Mouse (Mus musculus) kidney, postnatal 25 days (tissue): Measurements from ENCODE around the gene Mif.
A peak's percentile ranks its signal among the peaks of the same experiment; 100 is the strongest.
"Not testable (repeated sequence)": the region's sequence is repeated elsewhere in the genome, so short reads cannot be mapped to it uniquely, and the experiment has no call there.

Experiments used
- DNase-seq, 2 experiments: peaks; one replicate each; pipeline ENCODE4 v3.0.0; 2021; ENCODE audit warnings: mixed read lengths in 2 of 2

The Mif gene

DNA sequence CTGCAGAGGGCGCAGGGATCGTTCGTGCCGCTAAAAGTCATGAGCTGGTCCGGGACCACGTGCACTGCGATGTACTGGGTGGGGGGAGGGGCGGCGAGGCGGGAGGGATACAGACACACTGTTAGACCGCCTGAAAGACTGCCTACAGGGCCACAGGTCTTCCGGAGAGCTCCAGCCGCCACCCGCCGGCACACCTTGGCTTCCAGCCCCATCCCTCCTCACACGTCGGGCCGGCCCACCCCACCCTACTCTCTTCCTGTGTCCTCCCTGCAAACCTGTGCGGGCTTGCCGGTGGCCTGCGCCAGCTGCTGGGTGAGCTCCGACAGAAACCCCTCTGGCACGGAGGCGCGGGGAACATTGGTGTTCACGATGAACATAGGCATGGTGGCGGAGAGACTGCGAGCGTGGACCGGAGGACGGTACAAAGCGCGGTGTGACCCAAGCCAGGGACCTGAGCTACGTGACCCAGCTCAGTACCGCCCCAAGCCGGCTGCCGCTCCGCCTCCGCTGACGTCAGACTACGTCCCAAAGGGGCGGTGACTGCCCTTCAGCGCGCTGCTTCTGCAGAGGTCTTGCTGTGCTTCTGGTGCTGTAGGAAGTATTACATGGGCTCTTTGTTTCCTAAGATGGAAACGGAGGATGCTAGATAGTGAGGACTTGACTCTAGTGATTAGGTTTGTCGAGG, at the start of gene Mif:
Gene Mif, minus strand, starts transcription at position 455 of the 685 bp plus-strand sequence.
- peak; percentile 88 to 94 for DNase-seq

- no peak for DNase-seq
These were observed 46.8 kb upstream of the Mif start for GRCm38 (mm10) chr10:75906882-75907281.

DNA sequence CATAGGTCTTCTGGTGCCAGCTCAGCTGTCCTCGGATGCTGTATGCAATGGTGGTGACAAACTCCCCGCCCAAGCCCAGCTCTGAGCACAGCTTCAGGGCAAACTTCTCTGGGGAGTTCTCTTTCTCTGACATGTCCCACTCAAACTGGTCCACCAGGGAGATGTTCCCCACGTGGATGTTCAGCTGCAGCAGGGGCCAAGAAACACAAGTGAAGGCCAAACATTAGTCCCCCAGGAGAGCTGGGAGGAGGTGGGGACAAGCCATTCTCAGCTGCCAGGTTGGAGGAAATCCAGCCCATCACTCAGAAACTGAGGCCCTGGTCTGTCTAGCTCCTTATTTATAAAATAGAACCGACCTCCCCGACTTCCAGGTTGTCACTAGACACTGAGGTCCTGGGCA, 44.4 kb upstream of the Mif start:
- DNase-seq, result no peak

GRCm38 (mm10) chr10:75898846-75899245, 38.8 kb upstream of the Mif start:
- DNase-seq, result peak; percentile 49 to 82

- DNase-seq, result no peak
These were observed 38.1 kb upstream of the Mif start for GRCm38 (mm10) chr10:75898039-75898564.

- peak; percentile 81 to 93 for DNase-seq
These were observed 37.3 kb upstream of the Mif start for GRCm38 (mm10) chr10:75897373-75897772.

GRCm38 (mm10) chr10:75896208-75896607, 36.2 kb upstream of the Mif start:
- no peak for DNase-seq

GRCm38 (mm10) chr10:75895730-75896129, 35.7 kb upstream of the Mif start:
- no peak for DNase-seq

- no peak for DNase-seq
These were observed 34.6 kb upstream of the Mif start for GRCm38 (mm10) chr10:75894601-75895000.

DNA sequence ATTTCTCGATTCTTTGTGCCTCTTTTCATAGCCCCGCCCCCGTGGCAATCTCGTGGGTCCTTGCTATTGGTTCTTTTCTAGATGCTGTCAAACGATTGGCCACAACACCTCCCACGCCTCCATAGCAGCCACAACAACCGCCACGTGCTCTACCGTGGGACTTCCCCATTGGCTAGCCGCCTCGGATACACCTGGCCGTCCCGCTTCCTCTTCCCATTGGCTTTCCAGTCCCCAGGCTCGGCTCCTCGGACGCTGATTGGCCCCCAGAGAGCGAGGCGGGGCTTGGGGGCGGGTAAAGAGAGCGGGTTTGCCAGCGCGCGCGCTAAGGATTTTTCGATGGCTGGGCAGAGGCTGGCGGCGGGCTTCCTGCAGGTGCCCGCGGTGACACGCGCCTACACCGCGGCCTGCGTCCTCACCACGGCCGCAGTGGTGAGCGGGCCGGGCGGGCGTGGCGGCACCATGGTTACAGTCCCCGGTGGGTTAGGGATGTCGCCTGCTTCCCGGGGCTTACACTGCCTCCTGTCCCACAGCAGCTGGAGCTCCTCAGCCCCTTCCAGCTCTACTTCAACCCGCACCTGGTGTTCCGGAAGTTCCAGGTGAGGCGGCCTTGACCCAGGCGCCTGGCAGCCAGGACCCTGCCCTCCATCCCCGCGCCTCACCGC, 33.2 kb upstream of the Mif start, which contains the start of gene Derl3:
Gene Derl3, plus strand, starts transcription at position 325 of the 662 bp plus-strand sequence.
- DNase-seq, result peak; percentile 97 to 99

- DNase-seq, result no peak
These were observed 29.5 kb upstream of the Mif start for GRCm38 (mm10) chr10:75889406-75890153.

- DNase-seq, result not testable (repeated sequence)
These were observed 27.5 kb upstream of the Mif start for GRCm38 (mm10) chr10:75887504-75887903.

GRCm38 (mm10) chr10:75884742-75885141, 24.7 kb upstream of the Mif start:
- DNase-seq, result no peak

GRCm38 (mm10) chr10:75883232-75883552, 23.2 kb upstream of the Mif start:
- peak; percentile 90 to 95 for DNase-seq

DNA sequence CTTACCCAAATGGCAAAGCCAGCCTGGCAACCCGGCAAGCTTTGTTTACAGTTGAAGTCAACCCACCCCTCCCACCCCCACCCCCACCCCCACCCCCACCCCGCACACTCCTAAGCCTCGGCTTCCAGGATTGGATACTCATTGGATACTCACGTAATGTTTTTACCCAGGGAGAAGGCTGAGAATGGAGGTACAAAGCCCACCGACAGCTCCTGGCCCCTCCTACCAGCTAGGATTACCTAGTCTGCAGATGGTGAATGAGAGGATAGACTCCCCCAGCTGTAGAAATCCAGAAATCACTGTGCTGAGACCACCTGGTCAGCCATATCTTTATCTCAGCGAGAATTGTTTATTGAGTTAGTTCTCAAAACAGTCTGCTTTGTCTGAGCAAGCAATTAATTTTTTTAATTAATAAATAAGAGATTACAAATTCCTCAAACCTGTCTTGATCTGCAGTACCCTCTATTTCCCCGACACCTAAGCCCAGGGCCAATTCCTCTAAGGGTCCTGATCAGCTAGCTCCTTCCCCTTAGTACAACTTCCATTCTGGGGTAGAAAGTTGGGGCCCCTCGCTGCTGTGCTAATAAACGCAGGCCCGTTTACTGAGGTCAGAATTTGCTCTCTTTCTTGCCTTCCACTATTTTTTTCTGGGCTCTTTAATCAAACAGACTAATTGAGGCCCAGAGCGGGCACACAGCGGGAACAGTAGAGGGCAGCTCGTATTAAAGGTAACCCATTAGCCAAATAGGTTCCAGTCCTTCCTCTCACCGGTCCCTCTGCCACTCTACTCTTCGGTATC, 22.6 kb upstream of the Mif start:
- no peak for DNase-seq

DNA sequence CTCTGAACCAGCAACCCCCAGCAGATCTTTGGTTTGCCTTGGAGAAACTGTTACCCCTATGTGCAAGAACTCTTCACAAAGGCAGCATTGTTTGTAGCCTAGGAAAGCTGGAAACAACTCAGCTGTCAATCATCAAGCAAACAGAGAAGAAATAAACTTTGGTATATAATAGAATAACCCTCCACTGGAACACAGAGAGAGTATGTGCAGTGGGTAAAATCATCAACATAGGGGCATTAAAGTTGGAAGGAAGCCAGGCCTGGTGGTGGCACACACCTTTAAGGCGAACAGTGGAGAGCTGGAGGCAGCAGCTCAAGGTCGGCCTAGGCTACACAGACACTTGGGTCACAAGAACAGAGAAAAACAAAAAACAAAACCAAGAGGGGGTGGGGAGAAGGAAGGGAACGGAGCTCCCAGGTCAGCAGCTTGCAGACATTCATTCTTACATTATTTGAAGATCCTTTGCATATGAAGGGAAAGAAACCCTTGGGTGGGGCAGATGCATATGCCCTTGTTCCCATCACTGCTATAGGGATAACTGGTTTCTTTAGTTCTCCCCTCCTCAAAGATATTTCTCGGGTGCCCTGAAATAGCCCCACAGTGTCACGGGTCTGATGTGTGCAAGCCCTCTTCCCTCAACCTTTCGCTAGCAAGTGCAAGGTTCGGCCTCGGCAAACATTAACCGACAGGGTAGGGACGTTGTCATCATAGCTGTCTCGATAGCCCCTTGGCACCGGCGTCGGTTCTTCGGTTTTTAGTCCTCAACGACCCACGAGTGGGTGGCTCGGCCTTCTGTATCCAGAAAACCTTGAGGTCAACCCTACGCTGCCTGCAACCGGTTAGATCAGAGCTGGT, 21.8 kb upstream of the Mif start:
- peak; percentile 89 to 95 for DNase-seq

- DNase-seq, result no peak
These were observed 20.9 kb upstream of the Mif start for GRCm38 (mm10) chr10:75880771-75881577.

DNA sequence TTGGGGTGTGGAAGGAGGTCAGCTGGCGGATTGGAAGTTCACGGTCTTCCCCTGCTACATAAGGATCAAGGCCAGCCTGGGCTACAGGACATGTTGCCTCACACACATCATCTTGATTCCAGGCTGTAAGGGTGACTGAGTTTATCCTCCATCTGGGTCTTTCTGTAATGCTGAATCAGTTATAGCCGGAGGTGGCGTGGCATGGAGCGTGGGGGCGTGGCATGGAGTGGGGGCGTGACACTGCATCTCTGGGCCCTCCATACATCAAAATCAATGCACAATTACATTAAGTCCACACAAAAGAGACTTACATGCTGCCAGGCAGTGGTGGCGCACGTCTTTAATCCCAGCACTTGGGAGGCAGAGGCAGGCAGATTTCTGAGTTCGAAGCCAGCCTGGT, 20.3 kb upstream of the Mif start:
- DNase-seq, result no peak

GRCm38 (mm10) chr10:75878836-75879235, 18.8 kb upstream of the Mif start:
- peak; percentile 88 to 89 for DNase-seq

GRCm38 (mm10) chr10:75873543-75874170, 13.6 kb upstream of the Mif start:
- no peak for DNase-seq
